Mouse (Mus musculus) heart, embryonic 13.5 days (tissue): Measurements from ENCODE around the gene Snx20. TPM values are rescaled to one million over a fixed set of nuclear protein-coding genes. Genes with fewer than 3 reads are reported as not detected.

Source experiments
- ATAC-seq: fragments of 200-750 bp; cut with Nextera tagmentation; 2 replicates; pipeline ENCODE4 v1.8.0; 2017; ENCODE audit warnings: moderate TSS enrichment; ENCODE audit not compliant: insufficient number of reproducible peaks, low FRiP score, low TSS enrichment; ENCODE audit errors: extremely low read depth
- H3K27ac ChIP-seq: fragments of 300-500 bp; sonication (generic); replicated peaks from 2 replicates; pipeline ENCODE4 v1.5.1; 2015; ENCODE audit warnings: moderate library complexity, mild to moderate bottlenecking, inconsistent platforms
- H3K27me3 ChIP-seq: fragments of 300-500 bp; sonication (generic); replicated peaks from 2 replicates; pipeline ENCODE4 v1.6.1; 2015; ENCODE audit warnings: mild to moderate bottlenecking, inconsistent platforms
- H3K36me3 ChIP-seq: fragments of 300-500 bp; sonication (generic); 2 replicates; pipeline ENCODE4 v1.6.1; 2015; ENCODE audit warnings: mild to moderate bottlenecking, inconsistent platforms
- H3K4me1 ChIP-seq: fragments of 300-500 bp; sonication (generic); 2 replicates; pipeline ENCODE4 v1.6.1; 2015; ENCODE audit warnings: inconsistent platforms
- H3K4me2 ChIP-seq: fragments of 300-500 bp; sonication (generic); 2 replicates; pipeline ENCODE4 v1.6.1; 2015; ENCODE audit warnings: inconsistent platforms, mild to moderate bottlenecking, moderate library complexity
- H3K4me3 ChIP-seq: fragments of 300-500 bp; sonication (generic); 2 replicates; pipeline ENCODE4 v1.5.1; 2015; ENCODE audit warnings: moderate library complexity, mild to moderate bottlenecking, inconsistent platforms
- H3K9ac ChIP-seq: fragments of 300-500 bp; sonication (generic); 2 replicates; pipeline ENCODE4 v1.6.1; 2015; ENCODE audit warnings: inconsistent platforms, mild to moderate bottlenecking, moderate library complexity
- H3K9me3 ChIP-seq: fragments of 300-500 bp; sonication (generic); 2 replicates; pipeline ENCODE4 v1.6.1; 2016; ENCODE audit warnings: inconsistent platforms
- WGBS: fragments of 180-500 bp; shearing (Covaris S2); methylation state at CpG from one replicate; pipeline ENCODE4 v1.1.7; 2015; ENCODE audit warnings: mixed read lengths; 5-methylcytosine and 5-hydroxymethylcytosine counted together
- polyA plus RNA-seq: library from polyadenylated mRNA; unstranded; fragments of >200 nt; fragmentation: Nextera tagmentation; extraction: Ambion mirVana; gene quantifications from 2 replicates; pipeline ENCODE4 v1.2.1, GENCODE M21; 2015

Snx20 gene
- polyA plus RNA-seq, 1 experiment from 2014 or later: 1.6 TPM

- H3K27me3 ChIP-seq: no peaks in the 10 kb centered on the region
- H3K36me3 ChIP-seq: no peaks in the 10 kb centered on the region
- H3K4me2 ChIP-seq: no peak overlapping the region
- ATAC-seq: no peak
- H3K4me1 ChIP-seq: no peaks in the 10 kb centered on the region
- 95% methylated on average over 3 of the region's 3 CpGs for WGBS
- no peak overlapping the region for H3K4me3 ChIP-seq
- H3K9ac ChIP-seq: no peak overlapping the region
- H3K9me3 ChIP-seq: no peaks in the 10 kb centered on the region
- no peak overlapping the region for H3K27ac ChIP-seq
These were observed 3.0 kb upstream of the Snx20 start for GRCm38 (mm10) chr8:88638908-88639307.

GRCm38 (mm10) chr8:88637092-88638000 is 1.4 kb upstream of the Snx20 start:
- H3K27ac ChIP-seq: no peak overlapping the region
- 74% methylated on average over 9 of the region's 9 CpGs for WGBS
- H3K9me3 ChIP-seq: no peaks in the 10 kb centered on the region
- no peak overlapping the region for H3K4me3 ChIP-seq
- no peak for ATAC-seq
- peaks cover 4% of the 10 kb centered on the region for H3K4me1 ChIP-seq
- no peak overlapping the region for H3K4me2 ChIP-seq
- no peaks in the 10 kb centered on the region for H3K27me3 ChIP-seq
- H3K36me3 ChIP-seq: no peaks in the 10 kb centered on the region
- no peak overlapping the region for H3K9ac ChIP-seq

- Histone ChIP-seq H3K4me2 (no peak overlapping the region), H3K27me3 (peaks cover 10% of the 10 kb centered on the region), H3K4me3 (no peak overlapping the region), H3K9ac (no peak overlapping the region), H3K4me1 (peaks cover 4% of the 10 kb centered on the region), H3K36me3 (no peaks in the 10 kb centered on the region), H3K9me3 (no peaks in the 10 kb centered on the region), H3K27ac (0 out of 2 replicates have a peak overlapping the region, but pooled peaks have one; percentile 26)
- ATAC-seq: no peak
- WGBS: 62% methylated on average over 7 of the region's 7 CpGs
These were observed 2.6 kb downstream of the Snx20 start for GRCm38 (mm10) chr8:88633343-88633765.

GRCm38 (mm10) chr8:88631081-88631480 is 4.8 kb downstream of the Snx20 start:
- H3K27me3 ChIP-seq: peaks cover 32% of the 10 kb centered on the region
- peaks cover 10% of the 10 kb centered on the region for H3K4me1 ChIP-seq
- no peaks in the 10 kb centered on the region for H3K36me3 ChIP-seq
- no peak for ATAC-seq
- H3K4me3 ChIP-seq: no peak overlapping the region
- no peak overlapping the region for H3K27ac ChIP-seq
- H3K4me2 ChIP-seq: no peak overlapping the region
- H3K9ac ChIP-seq: no peak overlapping the region
- H3K9me3 ChIP-seq: no peaks in the 10 kb centered on the region

GRCm38 (mm10) chr8:88630225-88630624 is 5.7 kb downstream of the Snx20 start:
- Histone ChIP-seq H3K36me3 (no peaks in the 10 kb centered on the region), H3K4me3 (no peak overlapping the region), H3K27ac (no peak overlapping the region), H3K27me3 (peaks cover 40% of the 10 kb centered on the region), H3K9ac (no peak overlapping the region), H3K4me2 (no peak overlapping the region), H3K4me1 (peaks cover 10% of the 10 kb centered on the region), H3K9me3 (no peaks in the 10 kb centered on the region)
- no peak for ATAC-seq
- 62% methylated on average over 4 of the region's 4 CpGs for WGBS

GRCm38 (mm10) chr8:88628001-88628774 is 7.7 kb downstream of the Snx20 start:
- no peaks in the 10 kb centered on the region for H3K36me3 ChIP-seq
- peak overlapping the region; percentile 62 for H3K4me3 ChIP-seq
- peaks cover 6% of the 10 kb centered on the region for H3K4me1 ChIP-seq
- peak overlapping the region; percentile 83 for H3K9ac ChIP-seq
- peaks cover 61% of the 10 kb centered on the region for H3K27me3 ChIP-seq
- WGBS: 62% methylated on average over 14 of the region's 14 CpGs
- H3K4me2 ChIP-seq: peak overlapping the region; percentile 91
- no peak for ATAC-seq
- no peaks in the 10 kb centered on the region for H3K9me3 ChIP-seq
- H3K27ac ChIP-seq: no peak overlapping the region

- Histone ChIP-seq H3K4me3 (peak overlapping the region; percentile 62), H3K36me3 (no peaks in the 10 kb centered on the region), H3K27me3 (peaks cover 68% of the 10 kb centered on the region), H3K4me2 (peak overlapping the region; percentile 91), H3K27ac (no peak overlapping the region), H3K9ac (peak overlapping the region; percentile 83), H3K4me1 (peaks cover 6% of the 10 kb centered on the region), H3K9me3 (no peaks in the 10 kb centered on the region)
- under 1% methylated on average over 105 of the region's 105 CpGs for WGBS
- peak; percentile 39; the same call in 1 of the 2 replicates for ATAC-seq
These were observed 8.5 kb downstream of the Snx20 start for GRCm38 (mm10) chr8:88627265-88627991.

GRCm38 (mm10) chr8:88626940-88627264 is 9.0 kb downstream of the Snx20 start:
- ATAC-seq: no peak
- peak overlapping the region; percentile 91 for H3K4me2 ChIP-seq
- H3K4me1 ChIP-seq: peaks cover 6% of the 10 kb centered on the region
- no peaks in the 10 kb centered on the region for H3K36me3 ChIP-seq
- 10% methylated on average over 19 of the region's 19 CpGs for WGBS
- no peak overlapping the region for H3K27ac ChIP-seq
- H3K9me3 ChIP-seq: no peaks in the 10 kb centered on the region
- H3K9ac ChIP-seq: peak overlapping the region; percentile 83
- H3K4me3 ChIP-seq: peak overlapping the region; percentile 62
- H3K27me3 ChIP-seq: peaks cover 74% of the 10 kb centered on the region

- no peak for ATAC-seq
- Histone ChIP-seq H3K4me3 (no peak overlapping the region), H3K36me3 (no peaks in the 10 kb centered on the region), H3K27ac (no peak overlapping the region), H3K4me2 (no peak overlapping the region), H3K9ac (no peak overlapping the region), H3K27me3 (peaks cover 77% of the 10 kb centered on the region), H3K9me3 (no peaks in the 10 kb centered on the region), H3K4me1 (peaks cover 6% of the 10 kb centered on the region)
- WGBS: 59% methylated on average over 3 of the region's 3 CpGs
These were observed 9.5 kb downstream of the Snx20 start for GRCm38 (mm10) chr8:88626433-88626832.

GRCm38 (mm10) chr8:88624276-88624675 is 11.7 kb downstream of the Snx20 start:
- peaks cover 88% of the 10 kb centered on the region for H3K27me3 ChIP-seq
- no peak for ATAC-seq
- peaks cover 10% of the 10 kb centered on the region for H3K4me1 ChIP-seq
- H3K9ac ChIP-seq: no peak overlapping the region
- H3K4me3 ChIP-seq: no peak overlapping the region
- H3K4me2 ChIP-seq: no peak overlapping the region
- H3K27ac ChIP-seq: no peak overlapping the region
- no peaks in the 10 kb centered on the region for H3K36me3 ChIP-seq
- no peaks in the 10 kb centered on the region for H3K9me3 ChIP-seq
- 80% methylated on average over 3 of the region's 3 CpGs for WGBS

GRCm38 (mm10) chr8:88623351-88623750 is 12.6 kb downstream of the Snx20 start:
- no peak overlapping the region for H3K9ac ChIP-seq
- H3K9me3 ChIP-seq: no peaks in the 10 kb centered on the region
- WGBS: 58% methylated on average over 3 of the region's 3 CpGs
- H3K36me3 ChIP-seq: no peaks in the 10 kb centered on the region
- peaks cover 10% of the 10 kb centered on the region for H3K4me1 ChIP-seq
- no peak overlapping the region for H3K27ac ChIP-seq
- H3K4me2 ChIP-seq: no peak overlapping the region
- no peak for ATAC-seq
- H3K27me3 ChIP-seq: peaks cover 82% of the 10 kb centered on the region
- H3K4me3 ChIP-seq: no peak overlapping the region
